Mouse (Mus musculus): ENCODE data around the gene Creb5. TPM values are rescaled to one million over a fixed set of nuclear protein-coding genes. Genes with fewer than 3 reads are reported as not detected.

Gene Creb5
- polyA plus RNA-seq, 1 experiment from 2014 or later, result 2.8 TPM

DNA sequence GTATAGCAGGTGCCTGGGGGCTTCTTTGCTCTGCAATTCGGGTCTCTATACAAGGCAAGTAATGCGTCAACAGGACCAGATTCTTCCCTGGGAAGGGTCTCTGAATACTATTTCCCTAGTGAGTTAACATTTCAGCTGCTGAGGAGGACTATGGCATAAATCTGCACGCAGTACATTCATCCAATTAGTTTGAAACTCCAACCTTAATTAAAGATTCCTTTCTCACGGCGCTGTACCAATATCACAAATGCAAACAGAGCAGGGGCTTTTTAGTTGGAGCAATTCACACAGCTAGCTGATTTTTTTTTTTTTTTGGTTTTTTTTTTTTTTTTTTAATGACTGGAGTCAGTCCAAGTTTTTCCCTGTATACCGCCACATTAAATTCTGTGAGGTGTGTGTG is 357.0 kb downstream of the Creb5 start:
- 85% methylated on average over 6 of the region's 6 CpGs for WGBS

DNA sequence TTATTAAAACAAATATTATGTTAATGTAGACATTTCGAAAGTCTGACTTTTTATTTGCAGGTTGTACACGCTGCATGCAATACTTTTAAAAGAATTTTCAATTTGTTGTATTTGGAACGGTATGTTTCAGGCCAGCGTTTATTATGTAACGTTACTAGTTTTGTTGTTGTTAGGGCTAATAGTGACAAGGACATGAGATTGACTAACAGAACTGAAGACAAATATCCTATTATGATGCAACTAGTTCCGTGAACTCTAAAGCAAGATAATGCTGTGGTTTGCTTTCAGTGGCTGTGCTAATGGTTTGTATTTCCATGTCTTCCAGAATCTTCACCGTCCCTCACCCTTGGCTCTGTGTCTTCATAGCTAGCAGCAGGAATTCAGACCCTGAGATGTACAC is 357.9 kb downstream of the Creb5 start:
- Histone ChIP-seq H3K27ac (ENCODE audit: low read depth, low read length) (no peak overlapping the region), H3K36me3 (ENCODE audit: control insufficient read depth, insufficient read depth) (no peaks in the 10 kb centered on the region), H3K4me3 (ENCODE audit: low read depth, low read length) (no peak overlapping the region), H3K27me3 (replicated peaks; ENCODE audit: control insufficient read depth, insufficient read depth, low read length) (no peaks in the 10 kb centered on the region), H3K4me1 (replicated peaks; ENCODE audit: control insufficient read depth, insufficient read depth, low read length) (no peaks in the 10 kb centered on the region), H3K9me3 (ENCODE audit: control insufficient read depth) (no peaks in the 10 kb centered on the region), H3K4me2 (replicated peaks; ENCODE audit: low read depth) (no peak overlapping the region), H3K9ac (ENCODE audit: low read depth, low read length) (no peak overlapping the region)
- ATAC-seq, result no peak
- 89% methylated on average over 7 of the region's 7 CpGs for WGBS
- TF ChIP-seq CTCF (IDR thresholded peaks at IDR 0.05; ENCODE audit: low read depth), result no peak

More for the DNA sequence above, 357.0 kb downstream of the Creb5 start:
- Histone ChIP-seq H3K36me3 (ENCODE audit: control insufficient read depth, insufficient read depth) (no peaks in the 10 kb centered on the region), H3K27ac (ENCODE audit: low read depth, low read length) (no peak overlapping the region), H3K4me1 (replicated peaks; ENCODE audit: control insufficient read depth, insufficient read depth, low read length) (no peaks in the 10 kb centered on the region), H3K27me3 (replicated peaks; ENCODE audit: control insufficient read depth, insufficient read depth, low read length) (no peaks in the 10 kb centered on the region), H3K4me2 (replicated peaks; ENCODE audit: low read depth) (no peak overlapping the region), H3K9me3 (ENCODE audit: control insufficient read depth) (no peaks in the 10 kb centered on the region), H3K4me3 (ENCODE audit: low read depth, low read length) (no peak overlapping the region), H3K9ac (ENCODE audit: low read depth, low read length) (no peak overlapping the region)
- ATAC-seq, result no peak
- no peak for TF ChIP-seq CTCF (IDR thresholded peaks at IDR 0.05; ENCODE audit: low read depth)

DNA sequence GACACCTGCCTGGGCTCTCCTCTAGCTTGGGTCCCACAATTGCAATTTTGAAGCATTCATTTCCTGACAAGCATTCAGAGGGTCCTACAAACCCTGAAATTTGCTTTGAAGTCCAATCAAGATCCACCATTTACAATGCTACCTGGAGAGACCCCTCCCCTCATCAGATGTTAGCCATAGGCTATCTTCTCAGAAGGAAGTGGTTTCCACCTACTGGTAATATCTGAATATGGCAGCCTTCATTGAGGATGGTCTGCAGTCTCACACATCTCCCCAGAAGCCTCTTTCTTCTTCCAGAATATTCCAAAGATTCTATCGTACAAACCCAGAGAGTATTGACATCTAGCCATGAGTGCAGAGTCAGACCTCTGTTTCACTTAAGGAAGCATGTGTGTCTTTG is 362.7 kb downstream of the Creb5 start:
- Histone ChIP-seq H3K4me2 (replicated peaks; ENCODE audit: low read depth) (no peak overlapping the region), H3K4me3 (ENCODE audit: low read depth, low read length) (no peak overlapping the region), H3K27ac (ENCODE audit: low read depth, low read length) (no peak overlapping the region), H3K4me1 (replicated peaks; ENCODE audit: control insufficient read depth, insufficient read depth, low read length) (no peaks in the 10 kb centered on the region), H3K9me3 (ENCODE audit: control insufficient read depth) (no peaks in the 10 kb centered on the region), H3K36me3 (ENCODE audit: control insufficient read depth, insufficient read depth) (no peaks in the 10 kb centered on the region), H3K9ac (ENCODE audit: low read depth, low read length) (no peak overlapping the region), H3K27me3 (replicated peaks; ENCODE audit: control insufficient read depth, insufficient read depth, low read length) (no peaks in the 10 kb centered on the region)
- ATAC-seq, result no peak
- peak; percentile 52 for TF ChIP-seq CTCF (IDR thresholded peaks at IDR 0.05; ENCODE audit: low read depth)
- WGBS, result 88% methylated on average over 1 of the region's 1 CpGs

DNA sequence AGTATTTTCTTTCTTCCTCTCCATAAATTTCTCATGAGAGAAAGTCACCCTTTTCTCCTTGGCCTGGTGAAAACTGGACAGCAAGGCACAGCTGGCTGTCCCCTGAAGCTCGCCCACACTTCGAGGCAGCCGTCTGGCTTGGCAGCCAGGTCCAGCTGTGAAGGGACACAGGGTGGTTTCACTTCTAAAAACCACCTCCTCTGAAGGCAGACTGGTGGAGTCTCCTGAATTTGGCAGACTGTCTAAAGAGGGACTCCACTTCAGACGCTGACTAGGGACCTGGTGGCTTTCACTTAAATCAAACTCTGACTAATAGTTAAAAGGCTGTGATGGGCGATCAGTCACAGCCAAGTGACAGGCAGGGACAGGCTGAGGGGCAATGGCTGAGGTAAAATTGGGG is 365.6 kb downstream of the Creb5 start:
- ATAC-seq, result no peak
- 67% methylated on average over 5 of the region's 5 CpGs for WGBS
- no peak for TF ChIP-seq CTCF (IDR thresholded peaks at IDR 0.05; ENCODE audit: low read depth)
- Histone ChIP-seq H3K4me3 (ENCODE audit: low read depth, low read length) (no peak overlapping the region), H3K27ac (ENCODE audit: low read depth, low read length) (no peak overlapping the region), H3K4me2 (replicated peaks; ENCODE audit: low read depth) (no peak overlapping the region), H3K9me3 (ENCODE audit: control insufficient read depth) (no peaks in the 10 kb centered on the region), H3K27me3 (replicated peaks; ENCODE audit: control insufficient read depth, insufficient read depth, low read length) (no peaks in the 10 kb centered on the region), H3K4me1 (replicated peaks; ENCODE audit: control insufficient read depth, insufficient read depth, low read length) (no peaks in the 10 kb centered on the region), H3K36me3 (ENCODE audit: control insufficient read depth, insufficient read depth) (no peaks in the 10 kb centered on the region), H3K9ac (ENCODE audit: low read depth, low read length) (no peak overlapping the region)

DNA sequence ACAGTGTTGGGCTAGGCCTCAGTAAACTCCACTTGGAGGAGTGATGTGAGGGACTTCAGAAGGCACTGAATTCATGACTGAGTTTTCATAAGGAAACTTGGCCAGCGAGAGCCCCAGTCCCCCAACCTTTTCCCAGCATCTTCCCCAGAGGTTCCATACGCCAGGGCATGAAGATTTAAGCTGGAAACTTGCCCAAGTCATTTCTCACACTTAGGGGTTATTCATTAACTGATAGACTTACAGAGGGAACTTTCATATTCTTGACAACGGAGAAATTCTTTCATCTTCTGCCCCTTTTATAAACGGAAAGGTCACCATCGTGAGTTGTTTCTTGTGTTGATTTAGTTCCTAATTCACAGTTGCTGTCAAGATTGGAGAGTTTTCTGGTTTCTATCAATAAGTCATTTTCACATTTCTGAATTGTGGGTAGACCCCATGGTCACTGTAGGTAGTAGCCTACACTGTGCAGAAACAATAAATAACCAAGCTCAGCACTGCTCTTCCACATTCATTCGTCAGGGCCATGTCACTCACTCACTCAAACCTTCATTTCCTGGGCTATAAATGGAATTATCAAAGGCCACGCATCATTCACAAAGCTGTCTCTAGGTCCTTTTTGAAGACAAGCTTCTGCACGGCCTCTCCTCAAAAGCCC is 366.8 kb downstream of the Creb5 start:
- H3K9me3 ChIP-seq (ENCODE audit: control insufficient read depth), result no peaks in the 10 kb centered on the region
- peak overlapping the region; percentile 31; the same call in 1 of the 2 replicates for H3K4me2 ChIP-seq (replicated peaks; ENCODE audit: low read depth)
- ATAC-seq, result no peak
- H3K27ac ChIP-seq (ENCODE audit: low read depth, low read length), result no peak overlapping the region
- no peak overlapping the region for H3K9ac ChIP-seq (ENCODE audit: low read depth, low read length)
- H3K36me3 ChIP-seq (ENCODE audit: control insufficient read depth, insufficient read depth), result no peaks in the 10 kb centered on the region
- H3K27me3 ChIP-seq (replicated peaks; ENCODE audit: control insufficient read depth, insufficient read depth, low read length), result no peaks in the 10 kb centered on the region
- TF ChIP-seq CTCF (IDR thresholded peaks at IDR 0.05; ENCODE audit: low read depth), result no peak
- H3K4me1 ChIP-seq (replicated peaks; ENCODE audit: control insufficient read depth, insufficient read depth, low read length), result no peaks in the 10 kb centered on the region
- no peak overlapping the region for H3K4me3 ChIP-seq (ENCODE audit: low read depth, low read length)
- WGBS, result 37% methylated on average over 8 of the region's 8 CpGs

DNA sequence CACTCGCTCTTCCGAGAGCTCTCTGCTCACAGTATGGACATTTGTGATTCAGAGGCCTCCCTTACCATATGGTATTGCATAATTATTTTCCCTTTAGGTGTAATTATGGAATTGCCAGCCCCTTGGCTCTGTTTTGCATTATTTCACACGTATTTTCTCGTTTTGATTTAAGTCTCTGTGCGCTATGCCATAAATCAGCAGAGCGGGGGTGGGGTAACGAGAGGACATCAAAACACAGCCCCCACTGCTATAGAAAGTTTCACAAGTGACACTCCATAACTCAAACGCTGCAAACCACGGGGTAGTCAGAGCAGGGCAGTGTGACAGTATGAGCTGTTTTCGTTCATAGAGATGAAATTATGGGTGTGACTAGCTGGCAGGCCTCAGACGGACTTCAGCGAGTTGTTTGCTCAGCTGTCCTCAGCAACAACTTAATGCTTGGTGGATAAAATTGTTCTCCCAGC is 367.3 kb downstream of the Creb5 start:
- H3K27me3 ChIP-seq (replicated peaks; ENCODE audit: control insufficient read depth, insufficient read depth, low read length), result no peaks in the 10 kb centered on the region
- H3K9ac ChIP-seq (ENCODE audit: low read depth, low read length), result no peak overlapping the region
- no peak for ATAC-seq
- no peaks in the 10 kb centered on the region for H3K4me1 ChIP-seq (replicated peaks; ENCODE audit: control insufficient read depth, insufficient read depth, low read length)
- WGBS, result 50% methylated on average over 12 of the region's 12 CpGs
- H3K4me3 ChIP-seq (ENCODE audit: low read depth, low read length), result no peak overlapping the region
- TF ChIP-seq CTCF (IDR thresholded peaks at IDR 0.05; ENCODE audit: low read depth), result no peak
- H3K36me3 ChIP-seq (ENCODE audit: control insufficient read depth, insufficient read depth), result no peaks in the 10 kb centered on the region
- H3K27ac ChIP-seq (ENCODE audit: low read depth, low read length), result no peak overlapping the region
- peak overlapping the region; percentile 30 for H3K4me2 ChIP-seq (replicated peaks; ENCODE audit: low read depth)
- H3K9me3 ChIP-seq (ENCODE audit: control insufficient read depth), result no peaks in the 10 kb centered on the region

All from intestine, postnatal 0 days (tissue).